Mouse (Mus musculus) liver, adult 2 months (tissue): ENCODE results near the gene Gm20388. TPM values are rescaled to one million over a fixed set of nuclear protein-coding genes. Genes with fewer than 3 reads are reported as not detected.
A peak's percentile ranks its signal among the peaks of the same experiment; 100 is the strongest.

Experiments
- DNase-seq: peaks from one replicate; pipeline ENCODE4 v3.0.0-alpha.2; 2011; ENCODE audit warnings: low read depth, low spot score; ENCODE audit errors: extremely low read depth
- H3K27ac ChIP-seq: fragments of 200-500 bp; replicated peaks from 2 replicates; pipeline ENCODE4 v1.5.1; 2012; ENCODE audit warnings: low read depth, mild to moderate bottlenecking, control low read depth, inconsistent platforms, low read length; ENCODE audit not compliant: insufficient read depth
- H3K27me3 ChIP-seq: fragments of 200-500 bp; 2 replicates; pipeline ENCODE4 v1.6.1; 2012; ENCODE audit warnings: mild to moderate bottlenecking, moderate library complexity, low read length, inconsistent platforms; ENCODE audit not compliant: control insufficient read depth, insufficient read depth
- H3K36me3 ChIP-seq: fragments of 200-500 bp; 2 replicates; pipeline ENCODE4 v1.6.1; 2012; ENCODE audit warnings: low read length, inconsistent platforms; ENCODE audit not compliant: control insufficient read depth, insufficient read depth
- H3K4me1 ChIP-seq: fragments of 200-500 bp; 2 replicates; pipeline ENCODE4 v1.6.1; 2011; ENCODE audit warnings: low read length; ENCODE audit not compliant: control insufficient read depth, insufficient read depth
- H3K4me3 ChIP-seq: fragments of 200-500 bp; 2 replicates; pipeline ENCODE4 v1.5.1; 2011; ENCODE audit warnings: low read depth, mild to moderate bottlenecking, control low read depth, low read length, moderate library complexity; ENCODE audit not compliant: insufficient read depth
- H3K79me2 ChIP-seq: fragments of 200-500 bp; 2 replicates; pipeline ENCODE4 v1.6.1; 2012; ENCODE audit warnings: inconsistent platforms, mild to moderate bottlenecking, low read length, moderate library complexity; ENCODE audit not compliant: control insufficient read depth, insufficient read depth
- H3K9ac ChIP-seq: fragments of 200-500 bp; 2 replicates; pipeline ENCODE4 v1.6.1; 2012; ENCODE audit warnings: low read depth, mild to moderate bottlenecking, control low read depth, inconsistent platforms, low read length
- CTCF ChIP-seq: fragments of 200-500 bp; IDR thresholded peaks from 2 replicates; pipeline ENCODE4 v1.5.1; 2011; ENCODE audit warnings: low read depth, low read length, control low read depth
- POLR2A ChIP-seq: fragments of 200-500 bp; IDR thresholded peaks from 2 replicates; pipeline ENCODE4 v1.6.1; 2011; ENCODE audit warnings: low read length, control low read depth; ENCODE audit not compliant: insufficient read depth; ENCODE audit errors: extremely low read depth
- WGBS: fragments of 180-500 bp; shearing (Covaris S2); methylation state at CpG from one replicate; pipeline ENCODE4 v1.1.7; 2018; 5-methylcytosine and 5-hydroxymethylcytosine counted together
- polyA plus RNA-seq: library from polyadenylated mRNA; depleted of rRNA; stranded (reverse); fragments of >200 nt; gene quantifications from 2 replicates; pipeline ENCODE4 v1.2.3, GENCODE M21; 2012
- total RNA-seq: library from RNA; depleted of rRNA; stranded (reverse); fragments of >200 nt; gene quantifications from 2 replicates; pipeline ENCODE4 v1.2.3, GENCODE M21; 2014

Gm20388 gene
- total and polyA plus RNA-seq, 2 experiments, result 6.4 to 19.9 TPM

- peak; percentile 96 for DNase-seq
- H3K9ac ChIP-seq, result peak overlapping the region; percentile 47
- peak overlapping the region; percentile 38 for H3K4me3 ChIP-seq
Measured at GRCm38 (mm10) chr8:124277951-124278910, 4367.6 kb downstream of the Gm20388 start.

GRCm38 (mm10) chr8:124278956-124279689 lies 4368.5 kb downstream of the Gm20388 start:
- Histone ChIP-seq H3K4me1 (peaks cover 42% of the 10 kb centered on the region), H3K27me3 (no peaks in the 10 kb centered on the region), H3K36me3 (no peaks in the 10 kb centered on the region), H3K9ac (peak overlapping the region; percentile 55), H3K4me3 (peak overlapping the region; percentile 13), H3K27ac (peak overlapping the region; percentile 91), H3K79me2 (peaks cover 55% of the 10 kb centered on the region)
- 23% methylated on average over 7 of the region's 7 CpGs for WGBS
- TF ChIP-seq POLR2A (no peak), CTCF (no peak)
- DNase-seq, result peak; percentile 97

More at GRCm38 (mm10) chr8:124277951-124278910, 4367.6 kb downstream of the Gm20388 start:
- WGBS, result 18% methylated on average over 24 of the region's 24 CpGs
- Histone ChIP-seq H3K79me2 (peaks cover 63% of the 10 kb centered on the region), H3K27me3 (no peaks in the 10 kb centered on the region), H3K4me1 (peaks cover 50% of the 10 kb centered on the region), H3K27ac (peak overlapping the region; percentile 91), H3K36me3 (no peaks in the 10 kb centered on the region)
- TF ChIP-seq POLR2A (no peak), CTCF (no peak)

- Histone ChIP-seq H3K36me3 (no peaks in the 10 kb centered on the region), H3K4me3 (no peak overlapping the region), H3K27me3 (no peaks in the 10 kb centered on the region), H3K27ac (peak overlapping the region; percentile 80), H3K79me2 (peaks cover 50% of the 10 kb centered on the region), H3K9ac (peak overlapping the region; percentile 55), H3K4me1 (peaks cover 42% of the 10 kb centered on the region)
- DNase-seq, result no peak
- WGBS, result 77% methylated on average over 5 of the region's 5 CpGs
- TF ChIP-seq CTCF, result no peak
- no peak for TF ChIP-seq POLR2A
Measured at GRCm38 (mm10) chr8:124279690-124279985, 4369.0 kb downstream of the Gm20388 start.

- peaks cover 35% of the 10 kb centered on the region for H3K79me2 ChIP-seq
- 42% methylated on average over 11 of the region's 11 CpGs for WGBS
- no peaks in the 10 kb centered on the region for H3K27me3 ChIP-seq
- no peak overlapping the region for H3K4me3 ChIP-seq
- H3K4me1 ChIP-seq, result peaks cover 45% of the 10 kb centered on the region
- TF ChIP-seq CTCF (no peak), POLR2A (no peak)
- no peak overlapping the region for H3K27ac ChIP-seq
- no peak overlapping the region for H3K9ac ChIP-seq
- no peak for DNase-seq
- H3K36me3 ChIP-seq, result no peaks in the 10 kb centered on the region
Measured at GRCm38 (mm10) chr8:124281700-124282541, 4371.3 kb downstream of the Gm20388 start.

GRCm38 (mm10) chr8:124282878-124283630 lies 4372.4 kb downstream of the Gm20388 start:
- H3K9ac ChIP-seq, result no peak overlapping the region
- peaks cover 37% of the 10 kb centered on the region for H3K4me1 ChIP-seq
- DNase-seq, result no peak
- no peaks in the 10 kb centered on the region for H3K36me3 ChIP-seq
- no peak overlapping the region for H3K4me3 ChIP-seq
- TF ChIP-seq CTCF (no peak), POLR2A (no peak)
- no peak overlapping the region for H3K27ac ChIP-seq
- H3K27me3 ChIP-seq, result no peaks in the 10 kb centered on the region
- H3K79me2 ChIP-seq, result peaks cover 41% of the 10 kb centered on the region
- 57% methylated on average over 12 of the region's 12 CpGs for WGBS
